Mouse (Mus musculus) gastrocnemius, postnatal 36 days (tissue): ENCODE measurements around the gene Ampd2. TPM values are rescaled to one million over a fixed set of nuclear protein-coding genes. Genes with fewer than 3 reads are reported as not detected.

Experiments used
- DNase-seq, 2 experiments: peaks; one replicate each; pipeline ENCODE4 v3.0.0; 2022
- intact Hi-C: fragments of 180-260 bp; cut with DNase I; formaldehyde crosslinking; loops from one replicate; pipeline ENCODE4 v1.15.1; 2025
- total RNA-seq, 2 experiments: library from RNA; stranded (reverse); gene quantifications; 2 replicates each; pipeline ENCODE4 v1.2.3; 2021

The Ampd2 gene
- total RNA-seq, 2 experiments from 2014 or later: 3.8 TPM

GRCm38 (mm10) chr3:108025318-108025717, 61.1 kb downstream of the Ampd2 start:
- intact Hi-C loops: no loop called here
- no peak for DNase-seq

Other genes starting within 250 kb of the Ampd2 start
- not detected for gene Eps8l3, start 209.4 kb downstream of the Ampd2 start, total RNA-seq
- 10 to 100 TPM; 66.3 to 72.8 TPM for gene Gstm5, start 190.8 kb downstream of the Ampd2 start, total RNA-seq
- 10 to 100 TPM in 1 of 2 experiments, 1 to 10 TPM in 1; 6.3 to 15.8 TPM for gene Gstm7, start 154.8 kb downstream of the Ampd2 start, total RNA-seq
- under 1 TPM; 0.22 to 0.61 TPM for gene Gstm6, start 142.9 kb downstream of the Ampd2 start, total RNA-seq
- not detected for gene Gstm3, start 117.4 kb downstream of the Ampd2 start, total RNA-seq
- gene Gstm2, start 100.2 kb downstream of the Ampd2 start, total RNA-seq: 100 to 1,000 TPM in 1 of 2 experiments, 10 to 100 TPM in 1; 51.9 to 103 TPM
- 100 to 1,000 TPM; 138 to 202 TPM for gene Gstm1, start 68.7 kb downstream of the Ampd2 start, total RNA-seq
- gene Gstm4, start 41.8 kb downstream of the Ampd2 start, total RNA-seq: 10 to 100 TPM; 11.3 to 13.5 TPM
- gene Gnat2, start 6.1 kb upstream of the Ampd2 start, total RNA-seq: under 1 TPM; 0.25 to 0.28 TPM
- gene Gnai3, start 59.5 kb upstream of the Ampd2 start, total RNA-seq: 10 to 100 TPM in 1 of 2 experiments, 1 to 10 TPM in 1; 9.7 to 11.3 TPM
- not detected for gene Gpr61, start 68.2 kb upstream of the Ampd2 start, total RNA-seq
- gene Amigo1, start 99.7 kb upstream of the Ampd2 start, total RNA-seq: 10 to 100 TPM; 23.3 to 27.5 TPM
- gene Cyb561d1, start 114.6 kb upstream of the Ampd2 start, total RNA-seq: 1 to 10 TPM; 2.5 to 3.1 TPM
- 1 to 10 TPM; 5.7 to 6.1 TPM for gene Atxn7l2, start 124.3 kb upstream of the Ampd2 start, total RNA-seq
- 100 to 1,000 TPM; 479 to 547 TPM for gene Sypl2, start 140.0 kb upstream of the Ampd2 start, total RNA-seq
- gene Psma5, start 170.3 kb upstream of the Ampd2 start, total RNA-seq: 10 to 100 TPM; 43.6 to 48.1 TPM
- gene Sort1, start 197.4 kb upstream of the Ampd2 start, total RNA-seq: 10 to 100 TPM; 36.7 to 37.8 TPM